Mouse (Mus musculus) liver, adult 2 months (tissue): ENCODE results near the gene Rab11fip3.

Experiments
- CTCF ChIP-seq: fragments of 200-500 bp; IDR thresholded peaks from 2 replicates; pipeline ENCODE4 v1.5.1; 2011; ENCODE audit warnings: low read depth, low read length, control low read depth
- POLR2A ChIP-seq: fragments of 200-500 bp; IDR thresholded peaks from 2 replicates; pipeline ENCODE4 v1.6.1; 2011; ENCODE audit warnings: low read length, control low read depth; ENCODE audit not compliant: insufficient read depth; ENCODE audit errors: extremely low read depth

- no peak for TF ChIP-seq CTCF
- TF ChIP-seq POLR2A: no peak
Measured at GRCm38 (mm10) chr17:25942597-25943151, 126.7 kb downstream of the Rab11fip3 start.
